Comparison of ENCODE assay signal across 12 mouse cellular contexts in the genomic region with DNA sequence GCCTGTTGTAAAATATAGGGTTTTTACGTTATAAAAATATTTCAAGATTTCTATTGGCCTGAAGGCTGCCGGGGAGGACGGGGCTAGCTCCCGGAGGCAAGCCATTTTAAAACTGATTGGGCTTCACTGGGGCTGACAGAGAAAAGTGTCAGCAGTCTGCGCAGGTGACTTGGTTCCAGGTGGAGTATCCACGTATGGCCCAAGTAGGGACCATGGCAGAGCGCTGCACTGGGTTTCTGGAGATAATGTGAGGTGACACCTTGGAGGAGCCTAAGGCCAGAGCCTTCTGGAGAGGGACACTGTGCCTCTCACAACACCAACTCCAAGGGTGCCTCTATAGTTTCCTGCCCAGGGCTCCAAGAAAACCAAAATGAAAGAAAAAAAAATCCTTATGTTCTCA.
"Had no signal": no experiment of that assay in that cellular context is flagged by ENCODE, and none has a peak within 500 bp of the region (broad histone marks: within the 10 kb centered on the region; RNA-seq: fewer than 3 reads in every experiment).

No protein-coding gene starts in this region.

- DNase-seq: retina, postnatal 1 day; right cerebral cortex, adult 18-20 months; right cerebral cortex, postnatal 14 days; right cerebral cortex, postnatal 25 days; right cerebral cortex, postnatal 4 days; spleen, adult 18-20 months; thymus, adult 18-20 months; thymus, adult 2 months; thymus, postnatal 14 days; thymus, postnatal 25 days; thymus, postnatal 36 days; thymus, postnatal 4 days had no signal
